Comparison of ENCODE assay signal across 51 mouse cellular contexts in the genomic region with DNA sequence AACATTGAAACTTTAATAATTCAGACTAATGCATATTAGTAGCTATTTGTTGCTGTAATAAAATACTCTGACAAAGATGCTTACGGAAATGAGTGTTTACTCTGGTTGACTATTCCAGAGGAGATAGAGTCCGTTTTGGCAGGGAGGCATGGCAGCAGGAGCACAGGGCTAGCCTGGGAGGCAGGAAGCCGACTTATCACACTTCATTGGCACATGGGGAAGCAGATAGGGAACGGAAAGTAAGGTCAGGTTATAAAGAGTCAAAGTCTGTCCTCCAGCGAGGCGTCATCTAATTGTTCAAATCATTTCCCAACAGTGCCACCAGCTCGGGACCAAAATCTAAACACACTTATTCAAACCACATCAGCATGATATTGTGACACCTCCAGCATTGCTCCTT. TPM values are rescaled to one million over a fixed set of nuclear protein-coding genes. Genes with fewer than 3 reads are reported as not detected.
"Had no signal": no experiment of that assay in that cellular context is flagged by ENCODE, and none has a peak within 500 bp of the region (broad histone marks: within the 10 kb centered on the region; RNA-seq: fewer than 3 reads in every experiment).

No protein-coding gene starts in this region.

- ATAC-seq: hindbrain, embryonic 16.5 days; hindbrain, postnatal 0 days; inflammation-experienced regulatory T-cells, adult 6 months; intestine, embryonic 15.5 days; intestine, embryonic 16.5 days; intestine, postnatal 0 days had no signal

- DNase-seq: heart, postnatal 10 days; heart, postnatal 14 days; heart, postnatal 36 days; heart, postnatal 4 days; kidney, adult 11 months; kidney, adult 18-20 months; kidney, adult 2 months; kidney, adult 8-10 months; kidney, adult 9 months; kidney, postnatal 10 days; kidney, postnatal 14 days; kidney, postnatal 25 days; kidney, postnatal 36 days; kidney, postnatal 4 days; layer of hippocampus, adult 9-11 months; layer of hippocampus, postnatal 36 days had no signal

- H3K9ac ChIP-seq: heart, embryonic 12.5 days; heart, embryonic 13.5 days; heart, embryonic 15.5 days; hindbrain, embryonic 12.5 days; hindbrain, embryonic 13.5 days; hindbrain, embryonic 14.5 days; hindbrain, embryonic 15.5 days; intestine, embryonic 15.5 days; kidney, embryonic 15.5 days had no signal

- H3K36me3 ChIP-seq: heart, embryonic 10.5 days; heart, embryonic 12.5 days; heart, embryonic 13.5 days; heart, embryonic 15.5 days; hindbrain, embryonic 10.5 days; hindbrain, embryonic 12.5 days; hindbrain, embryonic 13.5 days; hindbrain, embryonic 15.5 days; intestine, embryonic 15.5 days; kidney, embryonic 15.5 days had no signal

- H3K27me3 ChIP-seq: heart, embryonic 12.5 days; heart, embryonic 13.5 days; heart, embryonic 15.5 days; hindbrain, embryonic 12.5 days; hindbrain, embryonic 13.5 days; hindbrain, embryonic 15.5 days; intestine, embryonic 15.5 days; kidney, embryonic 15.5 days had no signal

- H3K27ac ChIP-seq: heart, embryonic 10.5 days; heart, embryonic 13.5 days; heart, embryonic 15.5 days; hindbrain, embryonic 10.5 days; hindbrain, embryonic 12.5 days; hindbrain, embryonic 13.5 days; hindbrain, embryonic 14.5 days; hindbrain, embryonic 15.5 days; hindbrain, postnatal 0 days; intestine, embryonic 15.5 days; kidney, embryonic 15.5 days; kidney, postnatal 0 days; layer of hippocampus, adult 2 months had no signal

- H3K4me1 ChIP-seq: heart, embryonic 10.5 days; heart, embryonic 12.5 days; heart, embryonic 13.5 days; heart, embryonic 15.5 days; hindbrain, embryonic 10.5 days; hindbrain, embryonic 12.5 days; hindbrain, embryonic 13.5 days; hindbrain, embryonic 15.5 days; intestine, embryonic 15.5 days; kidney, embryonic 15.5 days had no signal

- H3K4me2 ChIP-seq: heart, embryonic 11.5 days; heart, embryonic 12.5 days; heart, embryonic 13.5 days; heart, embryonic 15.5 days; hindbrain, embryonic 12.5 days; hindbrain, embryonic 13.5 days; hindbrain, embryonic 14.5 days; hindbrain, embryonic 15.5 days; intestine, embryonic 15.5 days; kidney, embryonic 15.5 days had no signal

- H3K4me3 ChIP-seq: heart, embryonic 10.5 days; heart, embryonic 12.5 days; heart, embryonic 13.5 days; heart, embryonic 15.5 days; hindbrain, embryonic 10.5 days; hindbrain, embryonic 12.5 days; hindbrain, embryonic 13.5 days; hindbrain, embryonic 15.5 days; intestine, embryonic 15.5 days; kidney, embryonic 15.5 days; layer of hippocampus, adult 2 months had no signal

- H3K9me3 ChIP-seq: heart, embryonic 10.5 days; heart, embryonic 12.5 days; heart, embryonic 13.5 days; heart, embryonic 15.5 days; hindbrain, embryonic 10.5 days; hindbrain, embryonic 12.5 days; hindbrain, embryonic 13.5 days; hindbrain, embryonic 15.5 days; intestine, embryonic 15.5 days; kidney, embryonic 15.5 days had no signal

RNA-seq across cellular contexts. Expression of gene Olfr987, which starts 0.9 kb away (rescaled TPM):
- total RNA-seq: heart, adult 8-10 months; heart, postnatal 10 days; heart, postnatal 14 days; heart, postnatal 25 days; heart, postnatal 36 days; heart, postnatal 4 days; hematopoietic stem cell, adult 5-6 weeks; hindbrain, postnatal 0 days; layer of hippocampus, adult 18-20 months; layer of hippocampus, adult 2 months; layer of hippocampus, adult 8-10 months; layer of hippocampus, postnatal 10 days; layer of hippocampus, postnatal 14 days; layer of hippocampus, postnatal 25 days; layer of hippocampus, postnatal 36 days had no signal
- polyA plus RNA-seq: heart, embryonic 10.5 days; heart, embryonic 11.5 days; heart, embryonic 12.5 days; heart, embryonic 13.5 days; heart, embryonic 14.5 days; heart, embryonic 15.5 days; heart, embryonic 16.5 days; heart, postnatal 0 days; hindbrain, embryonic 10.5 days; hindbrain, embryonic 11.5 days; hindbrain, embryonic 12.5 days; hindbrain, embryonic 13.5 days; hindbrain, embryonic 14.5 days; hindbrain, embryonic 15.5 days; hindbrain, embryonic 16.5 days; hindbrain, postnatal 0 days; inflammation-experienced regulatory T-cells, adult 6 months; intestine, embryonic 14.5 days; intestine, embryonic 15.5 days; intestine, embryonic 16.5 days; intestine, postnatal 0 days; kidney, adult 2 months; kidney, embryonic 14.5 days; kidney, embryonic 15.5 days; kidney, embryonic 16.5 days; kidney, postnatal 0 days; large intestine, adult 2 months had no signal

RNA-seq across cellular contexts. Expression of gene Olfr988, which starts 23.1 kb away (rescaled TPM):
- total RNA-seq: heart, adult 8-10 months; heart, postnatal 10 days; heart, postnatal 14 days; heart, postnatal 25 days; heart, postnatal 36 days; heart, postnatal 4 days; hematopoietic stem cell, adult 5-6 weeks; hindbrain, postnatal 0 days; layer of hippocampus, adult 18-20 months; layer of hippocampus, adult 2 months; layer of hippocampus, adult 8-10 months; layer of hippocampus, postnatal 10 days; layer of hippocampus, postnatal 14 days; layer of hippocampus, postnatal 25 days; layer of hippocampus, postnatal 36 days had no signal
- polyA plus RNA-seq: heart, embryonic 10.5 days; heart, embryonic 11.5 days; heart, embryonic 12.5 days; heart, embryonic 13.5 days; heart, embryonic 14.5 days; heart, embryonic 15.5 days; heart, embryonic 16.5 days; heart, postnatal 0 days; hindbrain, embryonic 10.5 days; hindbrain, embryonic 11.5 days; hindbrain, embryonic 12.5 days; hindbrain, embryonic 13.5 days; hindbrain, embryonic 14.5 days; hindbrain, embryonic 15.5 days; hindbrain, embryonic 16.5 days; hindbrain, postnatal 0 days; inflammation-experienced regulatory T-cells, adult 6 months; intestine, embryonic 14.5 days; intestine, embryonic 15.5 days; intestine, embryonic 16.5 days; intestine, postnatal 0 days; kidney, adult 2 months; kidney, embryonic 14.5 days; kidney, embryonic 15.5 days; kidney, embryonic 16.5 days; kidney, postnatal 0 days; large intestine, adult 2 months had no signal
